Mouse (Mus musculus) spleen, adult 2 months (tissue): ENCODE measurements around the gene Acsbg1. TPM values are rescaled to one million over a fixed set of nuclear protein-coding genes. Genes with fewer than 3 reads are reported as not detected.

ENCODE experiments used
- DNase-seq, 2 experiments: peaks; one replicate each; pipeline versions ENCODE4 v3.0.0 to v3.0.0-alpha.2; 2012 to 2021; ENCODE audit warnings: low spot score in 2 of 2, low read depth in 1 of 2
- H3K27ac ChIP-seq: fragments of 200-500 bp; 2 replicates; pipeline ENCODE4 v1.5.1; 2012; ENCODE audit warnings: low read length, inconsistent platforms; ENCODE audit not compliant: insufficient read depth
- H3K27me3 ChIP-seq: fragments of 200-500 bp; 2 replicates; pipeline ENCODE4 v1.6.1; 2012; ENCODE audit warnings: mild to moderate bottlenecking, moderate library complexity, low read length, inconsistent platforms; ENCODE audit not compliant: control insufficient read depth, insufficient read depth
- H3K36me3 ChIP-seq: fragments of 200-500 bp; 2 replicates; pipeline ENCODE4 v1.6.1; 2012; ENCODE audit warnings: mild to moderate bottlenecking, low read length, inconsistent platforms; ENCODE audit not compliant: control insufficient read depth, insufficient read depth
- H3K4me1 ChIP-seq: fragments of 200-500 bp; 2 replicates; pipeline ENCODE4 v1.6.1; 2011; ENCODE audit warnings: inconsistent platforms; ENCODE audit not compliant: control insufficient read depth, insufficient read depth, insufficient read length
- H3K4me3 ChIP-seq: fragments of 200-500 bp; 2 replicates; pipeline ENCODE4 v1.5.1; 2011; ENCODE audit warnings: mild to moderate bottlenecking, inconsistent platforms; ENCODE audit not compliant: insufficient read depth, insufficient read length; ENCODE audit errors: extremely low read depth
- CTCF ChIP-seq: fragments of 200-500 bp; IDR thresholded peaks from 2 replicates; pipeline ENCODE4 v1.5.1; 2011; ENCODE audit warnings: mild to moderate bottlenecking, inconsistent platforms; ENCODE audit not compliant: insufficient read depth, insufficient read length, insufficient replicate concordance; ENCODE audit errors: extremely low read depth
- POLR2A ChIP-seq: fragments of 200-500 bp; IDR thresholded peaks from 2 replicates; pipeline ENCODE4 v1.6.1; 2011; ENCODE audit warnings: low read depth, low read length, inconsistent platforms
- WGBS: fragments of 180-500 bp; shearing (Covaris S2); methylation state at CpG from one replicate; pipeline ENCODE4 v1.1.7; 2018; 5-methylcytosine and 5-hydroxymethylcytosine counted together
- polyA plus RNA-seq: library from polyadenylated mRNA; depleted of rRNA; stranded (reverse); fragments of >200 nt; gene quantifications from 2 replicates; pipeline ENCODE4 v1.2.3, GENCODE M21; 2012

The Acsbg1 gene
- polyA plus RNA-seq, 1 experiment = 3.2 TPM

- Histone ChIP-seq H3K27me3 (no peaks in the 10 kb centered on the region), H3K4me1 (no peaks in the 10 kb centered on the region), H3K4me3 (no peak overlapping the region), H3K36me3 (no peaks in the 10 kb centered on the region), H3K27ac (no peak overlapping the region)
- no peak for TF ChIP-seq POLR2A
- no peak for TF ChIP-seq CTCF
- no peak for DNase-seq
- 82% methylated on average over 5 of the region's 5 CpGs for WGBS
These were observed 34.4 kb downstream of the Acsbg1 start for GRCm38 (mm10) chr9:54627240-54627639.

DNA sequence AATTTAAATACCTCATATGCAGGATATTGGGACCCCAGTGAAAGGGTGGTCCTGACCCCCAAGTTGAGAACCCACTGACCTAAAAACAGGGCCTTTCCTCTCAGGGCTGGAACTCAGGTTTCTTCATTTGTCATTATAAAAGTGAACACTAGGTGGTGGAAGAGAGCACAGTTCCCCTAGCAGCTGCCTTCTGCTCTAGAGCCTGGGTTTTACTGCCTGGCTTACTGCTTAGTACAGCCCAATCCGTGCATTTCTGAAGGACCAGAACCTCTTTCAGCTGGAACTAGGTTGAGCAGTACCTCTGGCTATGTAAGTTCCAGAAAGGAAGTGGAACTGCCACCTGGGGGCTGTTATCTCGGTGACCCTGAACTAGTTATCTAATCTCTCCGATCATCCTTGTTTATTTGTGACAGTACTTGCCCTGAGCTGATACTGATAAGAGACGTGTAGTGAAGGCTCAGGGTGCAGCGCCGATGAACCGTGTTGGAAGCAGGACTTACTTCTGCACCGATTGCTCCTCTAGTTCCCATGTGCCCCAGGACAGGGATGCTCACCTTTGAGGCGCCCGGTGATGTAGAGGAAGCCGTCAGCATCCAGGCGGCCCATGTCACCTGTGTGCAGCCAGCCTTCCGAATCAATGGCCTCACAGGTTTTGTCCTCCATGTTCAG is 47.4 kb downstream of the Acsbg1 start:
- TF ChIP-seq CTCF (peak; percentile 17; the same call in 1 of the 2 replicates), POLR2A (no peak)
- Histone ChIP-seq H3K4me3 (no peak overlapping the region), H3K36me3 (no peaks in the 10 kb centered on the region), H3K27me3 (no peaks in the 10 kb centered on the region), H3K4me1 (no peaks in the 10 kb centered on the region; the same call in 1 of the 2 replicates), H3K27ac (no peak overlapping the region)
- WGBS = 54% methylated on average over 13 of the region's 13 CpGs
- DNase-seq = no peak

DNA sequence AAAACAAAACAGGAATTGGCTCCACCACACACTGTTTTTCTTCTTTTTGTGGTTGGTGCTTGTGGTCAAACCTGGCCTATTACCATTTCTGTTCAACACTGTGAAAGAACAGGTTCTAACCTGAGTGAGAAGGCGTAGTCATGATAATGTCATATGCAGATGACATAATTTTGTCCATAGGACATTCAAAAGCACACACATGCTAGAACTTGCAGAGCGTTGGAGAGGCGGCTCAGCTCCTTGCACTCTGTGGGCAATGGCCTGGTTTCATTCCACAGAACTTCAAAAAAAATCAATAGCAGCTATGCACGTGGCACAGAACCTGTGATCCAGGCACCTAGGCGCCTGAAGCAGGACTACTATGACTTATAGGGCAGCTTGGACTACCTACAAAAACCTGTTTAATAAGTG is 48.9 kb downstream of the Acsbg1 start:
- Histone ChIP-seq H3K36me3 (no peaks in the 10 kb centered on the region), H3K27me3 (no peaks in the 10 kb centered on the region), H3K4me3 (no peak overlapping the region), H3K27ac (no peak overlapping the region; the same call in 1 of the 2 replicates), H3K4me1 (no peaks in the 10 kb centered on the region; the same call in 1 of the 2 replicates)
- peak in 1 of 2 experiments; percentile 32 for DNase-seq
- TF ChIP-seq POLR2A = no peak
- TF ChIP-seq CTCF = no peak
- WGBS = 62% methylated on average over 5 of the region's 5 CpGs

GRCm38 (mm10) chr9:54604886-54605285 is 56.8 kb downstream of the Acsbg1 start:
- H3K36me3 ChIP-seq = peaks cover 24% of the 10 kb centered on the region
- WGBS = 85% methylated on average over 4 of the region's 4 CpGs
- TF ChIP-seq POLR2A (no peak), CTCF (no peak)
- peak in 1 of 2 experiments; percentile 42 for DNase-seq
- H3K4me3 ChIP-seq = no peak overlapping the region
- no peak overlapping the region for H3K27ac ChIP-seq
- H3K27me3 ChIP-seq = no peaks in the 10 kb centered on the region
- no peaks in the 10 kb centered on the region for H3K4me1 ChIP-seq

DNA sequence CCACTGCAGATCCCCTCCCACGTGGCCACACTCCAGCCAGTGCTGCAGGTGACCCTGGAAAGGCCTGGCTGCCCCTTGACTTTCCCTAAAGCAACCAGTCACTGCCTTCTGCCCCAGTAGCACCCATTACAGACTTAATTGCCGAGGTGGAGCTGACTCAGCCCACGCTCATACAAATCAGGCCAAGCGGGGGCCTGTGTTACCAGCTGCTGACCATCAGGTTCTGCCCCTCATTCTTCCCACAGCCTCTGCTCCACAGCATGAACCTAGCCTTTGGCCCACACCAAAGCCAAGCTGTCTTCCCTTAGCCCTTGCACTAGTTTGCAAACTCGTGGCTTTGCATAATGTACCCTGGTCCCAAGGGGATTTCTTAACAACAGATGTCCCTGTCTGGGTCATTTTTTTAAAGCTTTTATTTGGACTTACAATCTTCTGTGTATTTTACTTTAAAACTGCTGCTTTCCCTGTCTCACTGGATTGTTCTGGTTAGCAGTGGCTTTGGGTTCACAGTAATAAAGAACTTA is 57.5 kb downstream of the Acsbg1 start:
- no peak for DNase-seq
- Histone ChIP-seq H3K36me3 (peaks cover 28% of the 10 kb centered on the region), H3K4me1 (no peaks in the 10 kb centered on the region), H3K27me3 (no peaks in the 10 kb centered on the region), H3K27ac (no peak overlapping the region), H3K4me3 (no peak overlapping the region)
- 76% methylated on average over 5 of the region's 5 CpGs for WGBS
- no peak for TF ChIP-seq CTCF
- no peak for TF ChIP-seq POLR2A

DNA sequence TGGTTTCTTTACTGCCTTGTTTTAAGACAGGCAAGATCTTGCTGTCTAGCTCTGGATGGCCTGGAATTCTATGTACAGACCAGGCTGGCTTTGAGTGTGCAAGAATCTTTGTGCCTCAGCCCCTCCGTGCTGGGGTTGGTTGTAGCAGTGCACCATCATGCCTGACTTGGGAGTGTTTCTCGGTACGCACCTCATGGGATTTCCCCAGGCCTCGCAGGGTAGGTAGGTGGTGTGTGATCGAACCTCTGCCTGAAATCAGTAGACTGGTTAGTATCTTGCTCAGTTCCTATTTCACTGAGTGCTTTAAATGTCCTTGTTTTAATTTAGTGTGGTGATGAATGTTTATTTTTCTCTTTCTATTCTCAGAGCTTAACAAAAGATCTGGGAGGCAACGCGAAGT is 58.8 kb downstream of the Acsbg1 start:
- peaks cover 32% of the 10 kb centered on the region for H3K36me3 ChIP-seq
- no peaks in the 10 kb centered on the region for H3K27me3 ChIP-seq
- 79% methylated on average over 7 of the region's 7 CpGs for WGBS
- H3K27ac ChIP-seq = no peak overlapping the region
- no peaks in the 10 kb centered on the region for H3K4me1 ChIP-seq
- TF ChIP-seq POLR2A (no peak), CTCF (no peak)
- no peak overlapping the region for H3K4me3 ChIP-seq
- no peak for DNase-seq

DNA sequence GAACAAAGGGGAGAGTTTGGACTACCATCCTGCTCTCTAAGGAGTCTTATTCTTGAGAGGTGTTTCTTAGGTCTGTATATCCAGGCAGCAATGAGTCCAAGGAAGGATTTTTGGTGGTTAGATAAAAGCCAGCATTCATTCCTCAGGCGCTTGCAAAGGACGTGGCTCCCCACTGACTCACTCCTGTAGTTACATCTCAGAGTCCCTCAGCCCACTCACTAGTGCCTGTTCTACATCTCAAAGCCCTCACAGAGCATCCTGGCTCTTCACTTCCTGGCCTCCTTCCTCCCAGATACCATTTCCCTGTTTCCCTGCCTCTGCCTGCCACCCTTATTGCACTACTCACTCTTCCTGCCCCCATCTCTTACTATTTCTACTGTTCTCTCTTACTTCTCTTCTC is 59.3 kb downstream of the Acsbg1 start:
- TF ChIP-seq CTCF (no peak), POLR2A (no peak)
- Histone ChIP-seq H3K4me3 (no peak overlapping the region), H3K27me3 (no peaks in the 10 kb centered on the region), H3K4me1 (no peaks in the 10 kb centered on the region), H3K36me3 (peaks cover 36% of the 10 kb centered on the region), H3K27ac (no peak overlapping the region)
- WGBS = 90% methylated on average over 2 of the region's 2 CpGs
- DNase-seq = no peak
